Mouse (Mus musculus) forebrain, postnatal 0 days (tissue): ENCODE measurements around the gene Hsd17b14. TPM values are rescaled to one million over a fixed set of nuclear protein-coding genes. Genes with fewer than 3 reads are reported as not detected.
A peak's percentile ranks its signal among the peaks of the same experiment; 100 is the strongest.

Experiments
- ATAC-seq: fragments of 200-750 bp; cut with Nextera tagmentation; 2 replicates; pipeline ENCODE4 v1.8.0; 2017; ENCODE audit warnings: mild to moderate bottlenecking, moderate library complexity
- DNase-seq: peaks from one replicate; pipeline ENCODE4 v3.0.0-alpha.2; 2015
- H3K27ac ChIP-seq: fragments of 300-500 bp; sonication (generic); 2 replicates; pipeline ENCODE4 v1.5.1; 2014; ENCODE audit warnings: low read depth, mild to moderate bottlenecking, antibody characterized with exemption, low read length, moderate library complexity, mixed read lengths
- H3K27me3 ChIP-seq: fragments of 300-500 bp; sonication (generic); 2 replicates; pipeline ENCODE4 v1.6.1; 2014; ENCODE audit warnings: mild to moderate bottlenecking, low read length, mixed read lengths; ENCODE audit not compliant: insufficient read depth
- H3K36me3 ChIP-seq: fragments of 300-500 bp; sonication (generic); 2 replicates; pipeline ENCODE4 v1.6.1; 2014; ENCODE audit warnings: mild to moderate bottlenecking, moderate library complexity; ENCODE audit not compliant: insufficient read depth
- H3K4me1 ChIP-seq: fragments of 300-500 bp; sonication (generic); 2 replicates; pipeline ENCODE4 v1.6.1; 2014; ENCODE audit warnings: antibody characterized with exemption; ENCODE audit not compliant: insufficient read depth
- H3K4me2 ChIP-seq: fragments of 300-500 bp; sonication (generic); 2 replicates; pipeline ENCODE4 v1.6.1; 2014; ENCODE audit warnings: low read depth, mild to moderate bottlenecking, moderate library complexity
- H3K4me3 ChIP-seq: fragments of 300-500 bp; sonication (generic); 2 replicates; pipeline ENCODE4 v1.5.1; 2014; ENCODE audit warnings: low read depth, low read length, mixed read lengths
- H3K9ac ChIP-seq: fragments of 300-500 bp; sonication (generic); 2 replicates; pipeline ENCODE4 v1.6.1; 2014; ENCODE audit warnings: mild to moderate bottlenecking
- H3K9me3 ChIP-seq: fragments of 300-500 bp; sonication (generic); 2 replicates; pipeline ENCODE4 v1.6.1; 2016; ENCODE audit warnings: low read length
- CTCF ChIP-seq: sonication (generic); IDR thresholded peaks from 2 replicates; pipeline ENCODE4 v1.5.1; 2016; ENCODE audit warnings: antibody characterized with exemption, control low read depth, low read depth
- WGBS: fragments of 180-500 bp; shearing (Covaris S2); extraction: QIAGEN DNeasy Blood & Tissue Kit; methylation state at CpG from one replicate; pipeline ENCODE4 v1.1.7; 2014; 5-methylcytosine and 5-hydroxymethylcytosine counted together
- polyA plus RNA-seq: library from polyadenylated mRNA; unstranded; fragments of >200 nt; fragmentation: Nextera tagmentation; extraction: Ambion mirVana; gene quantifications from 2 replicates; pipeline ENCODE4 v1.2.1, GENCODE M21; 2015
- total RNA-seq: library from RNA; depleted of rRNA; stranded (reverse); fragments of >200 nt; gene quantifications from 2 replicates; pipeline ENCODE4 v1.2.3, GENCODE M21; 2014

Hsd17b14 gene
- total and polyA plus RNA-seq, 2 experiments from 2014 or later, result 0.63 TPM; not detected in 1

GRCm38 (mm10) chr7:45549641-45550436, 4.9 kb upstream of the Hsd17b14 start:
- no peak for DNase-seq
- no peak for TF ChIP-seq CTCF
- Histone ChIP-seq H3K4me1 (no peaks in the 10 kb centered on the region), H3K4me2 (no peak overlapping the region), H3K27ac (no peak overlapping the region), H3K9ac (no peak overlapping the region), H3K27me3 (no peaks in the 10 kb centered on the region), H3K9me3 (no peaks in the 10 kb centered on the region), H3K4me3 (no peak overlapping the region), H3K36me3 (no peaks in the 10 kb centered on the region)
- no peak for ATAC-seq
- WGBS, result 89% methylated on average over 16 of the region's 16 CpGs

- Histone ChIP-seq H3K27me3 (no peaks in the 10 kb centered on the region), H3K4me3 (no peak overlapping the region), H3K9ac (no peak overlapping the region), H3K4me1 (no peaks in the 10 kb centered on the region), H3K4me2 (no peak overlapping the region), H3K36me3 (no peaks in the 10 kb centered on the region), H3K9me3 (no peaks in the 10 kb centered on the region), H3K27ac (no peak overlapping the region)
- DNase-seq (no peak), ATAC-seq (no peak)
- WGBS, result 81% methylated on average over 11 of the region's 11 CpGs
- TF ChIP-seq CTCF, result no peak
Observed at GRCm38 (mm10) chr7:45550821-45551511, 3.7 kb upstream of the Hsd17b14 start.

GRCm38 (mm10) chr7:45551512-45551883, 3.2 kb upstream of the Hsd17b14 start:
- Histone ChIP-seq H3K27ac (no peak overlapping the region), H3K9me3 (no peaks in the 10 kb centered on the region), H3K4me2 (no peak overlapping the region), H3K36me3 (no peaks in the 10 kb centered on the region), H3K9ac (no peak overlapping the region), H3K4me1 (no peaks in the 10 kb centered on the region), H3K27me3 (no peaks in the 10 kb centered on the region), H3K4me3 (no peak overlapping the region)
- DNase-seq (no peak), ATAC-seq (no peak)
- WGBS, result 83% methylated on average over 8 of the region's 8 CpGs
- no peak for TF ChIP-seq CTCF

GRCm38 (mm10) chr7:45553519-45553918, 1.2 kb upstream of the Hsd17b14 start:
- WGBS, result 69% methylated on average over 8 of the region's 8 CpGs
- no peaks in the 10 kb centered on the region for H3K27me3 ChIP-seq
- no peak overlapping the region for H3K4me2 ChIP-seq
- H3K4me1 ChIP-seq, result no peaks in the 10 kb centered on the region
- DNase-seq (no peak), ATAC-seq (no peak)
- H3K27ac ChIP-seq, result no peak overlapping the region
- H3K9me3 ChIP-seq, result no peaks in the 10 kb centered on the region
- no peak overlapping the region for H3K4me3 ChIP-seq
- no peak for TF ChIP-seq CTCF
- H3K9ac ChIP-seq, result no peak overlapping the region
- no peaks in the 10 kb centered on the region for H3K36me3 ChIP-seq

GRCm38 (mm10) chr7:45553990-45554389, 703 bp upstream of the Hsd17b14 start:
- ATAC-seq (no peak), DNase-seq (no peak)
- no peaks in the 10 kb centered on the region for H3K27me3 ChIP-seq
- H3K9me3 ChIP-seq, result no peaks in the 10 kb centered on the region
- TF ChIP-seq CTCF, result no peak
- no peaks in the 10 kb centered on the region for H3K4me1 ChIP-seq
- H3K27ac ChIP-seq, result no peak overlapping the region
- no peak overlapping the region for H3K4me3 ChIP-seq
- H3K9ac ChIP-seq, result no peak overlapping the region
- 93% methylated on average over 2 of the region's 2 CpGs for WGBS
- no peaks in the 10 kb centered on the region for H3K36me3 ChIP-seq
- no peak overlapping the region for H3K4me2 ChIP-seq

- no peak for ATAC-seq
- no peak overlapping the region for H3K4me3 ChIP-seq
- H3K36me3 ChIP-seq, result no peaks in the 10 kb centered on the region
- no peak overlapping the region for H3K4me2 ChIP-seq
- peak; percentile 59 for DNase-seq
- no peaks in the 10 kb centered on the region for H3K9me3 ChIP-seq
- H3K9ac ChIP-seq, result no peak overlapping the region
- H3K27me3 ChIP-seq, result no peaks in the 10 kb centered on the region
- H3K4me1 ChIP-seq, result no peaks in the 10 kb centered on the region
- TF ChIP-seq CTCF, result peak; percentile 73
- H3K27ac ChIP-seq, result no peak overlapping the region
- WGBS, result 20% methylated on average over 8 of the region's 8 CpGs
Observed at GRCm38 (mm10) chr7:45555787-45556186, 1.1 kb downstream of the Hsd17b14 start.

- H3K4me1 ChIP-seq, result no peaks in the 10 kb centered on the region
- no peak overlapping the region for H3K4me2 ChIP-seq
- 60% methylated on average over 6 of the region's 6 CpGs for WGBS
- DNase-seq, result no peak
- H3K27me3 ChIP-seq, result no peaks in the 10 kb centered on the region
- H3K4me3 ChIP-seq, result no peak overlapping the region
- H3K27ac ChIP-seq, result no peak overlapping the region
- no peaks in the 10 kb centered on the region for H3K9me3 ChIP-seq
- no peak overlapping the region for H3K9ac ChIP-seq
- no peak for TF ChIP-seq CTCF
- H3K36me3 ChIP-seq, result no peaks in the 10 kb centered on the region
- ATAC-seq, result no peak
Observed at GRCm38 (mm10) chr7:45558907-45559306, 4.2 kb downstream of the Hsd17b14 start.
